Mouse (Mus musculus) hindbrain, embryonic 12.5 days (tissue): Measurements from ENCODE around the gene Tmem167. TPM values are rescaled to one million over a fixed set of nuclear protein-coding genes. Genes with fewer than 3 reads are reported as not detected.

Experiments
- ATAC-seq: fragments of 200-750 bp; cut with Nextera tagmentation; 2 replicates; pipeline ENCODE4 v1.8.0; 2017; ENCODE audit warnings: moderate TSS enrichment; ENCODE audit not compliant: low FRiP score
- H3K27ac ChIP-seq: fragments of 300-500 bp; sonication (generic); 2 replicates; pipeline ENCODE4 v1.5.1; 2016; ENCODE audit warnings: mild to moderate bottlenecking
- H3K27me3 ChIP-seq: fragments of 300-500 bp; sonication (generic); 2 replicates; pipeline ENCODE4 v1.6.1; 2016; ENCODE audit warnings: mild to moderate bottlenecking
- H3K36me3 ChIP-seq: fragments of 300-500 bp; sonication (generic); 2 replicates; pipeline ENCODE4 v1.6.1; 2016; ENCODE audit warnings: mild to moderate bottlenecking
- H3K4me1 ChIP-seq: fragments of 300-500 bp; sonication (generic); 2 replicates; pipeline ENCODE4 v1.6.1; 2016
- H3K4me2 ChIP-seq: fragments of 300-500 bp; sonication (generic); replicated peaks from 2 replicates; pipeline ENCODE4 v1.6.1; 2016; ENCODE audit warnings: mild to moderate bottlenecking
- H3K4me3 ChIP-seq: fragments of 300-500 bp; sonication (generic); 2 replicates; pipeline ENCODE4 v1.5.1; 2016; ENCODE audit warnings: mild to moderate bottlenecking
- H3K9ac ChIP-seq: fragments of 300-500 bp; sonication (generic); 2 replicates; pipeline ENCODE4 v1.6.1; 2016; ENCODE audit warnings: mild to moderate bottlenecking, moderate library complexity
- H3K9me3 ChIP-seq: fragments of 300-500 bp; sonication (generic); replicated peaks from 2 replicates; pipeline ENCODE4 v1.6.1; 2016; ENCODE audit warnings: mild to moderate bottlenecking
- WGBS: fragments of 180-500 bp; shearing (Covaris S2); methylation state at CpG from one replicate; pipeline ENCODE4 v1.1.7; 2016; 5-methylcytosine and 5-hydroxymethylcytosine counted together
- polyA plus RNA-seq: library from polyadenylated mRNA; unstranded; fragments of >200 nt; fragmentation: Nextera tagmentation; extraction: Ambion mirVana; gene quantifications from 2 replicates; pipeline ENCODE4 v1.2.1, GENCODE M21; 2016

Gene Tmem167
- polyA plus RNA-seq, 1 experiment from 2014 or later: 60.5 TPM

DNA sequence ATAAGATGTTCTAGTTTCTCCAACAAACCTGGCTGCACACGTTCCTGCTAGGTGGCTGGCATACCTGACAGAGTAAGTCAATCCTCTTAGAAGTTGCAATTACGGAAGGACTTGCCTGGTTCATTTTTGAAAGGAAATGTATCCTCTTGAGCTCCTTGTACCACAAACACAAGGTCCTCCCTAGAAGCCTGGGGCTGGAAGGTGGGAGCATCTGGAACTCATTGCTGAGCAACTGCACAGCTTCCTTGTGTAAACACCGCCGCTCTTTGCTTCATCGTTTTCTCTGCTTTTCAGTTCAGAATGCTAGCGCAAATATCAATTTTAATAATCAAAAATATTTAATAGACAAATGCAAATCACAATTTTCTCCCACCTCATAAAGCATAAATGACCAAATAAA is 102.9 kb downstream of the Tmem167 start:
- no peaks in the 10 kb centered on the region for H3K9me3 ChIP-seq
- WGBS: 67% methylated on average over 6 of the region's 6 CpGs
- no peaks in the 10 kb centered on the region for H3K27me3 ChIP-seq
- no peak overlapping the region for H3K27ac ChIP-seq
- ATAC-seq: no peak
- H3K36me3 ChIP-seq: no peaks in the 10 kb centered on the region
- H3K4me2 ChIP-seq: no peak overlapping the region
- H3K4me1 ChIP-seq: no peaks in the 10 kb centered on the region
- H3K4me3 ChIP-seq: no peak overlapping the region
- H3K9ac ChIP-seq: no peak overlapping the region

Other genes starting within 250 kb of the Tmem167 start
- 10.8 and 11.5 TPM in 2 replicates for gene Xrcc4, start 485 bp downstream of the Tmem167 start, polyA plus RNA-seq